Comparison of ENCODE assay signal across 9 mouse cellular contexts in genomic region chrX:101300427-101301030, GRCm38 (mm10). TPM values are rescaled to one million over a fixed set of nuclear protein-coding genes. Genes with fewer than 3 reads are reported as not detected.
DNase-seq lines count a peak whose midpoint lies in the region; ATAC-seq and TF ChIP-seq lines count a peak whose summit lies in the region.
"Had no signal": no experiment of that assay in that cellular context is flagged by ENCODE, and none has a peak within 500 bp of the region (broad histone marks: within the 10 kb centered on the region; RNA-seq: fewer than 3 reads in every experiment).

No protein-coding gene starts in this region.

- H3K9ac ChIP-seq in heart, embryonic 16.5 days (ENCODE audit: low read length): peak overlapping the region; percentile 46
- H3K9ac ChIP-seq in heart, postnatal 0 days (replicated peaks; ENCODE audit: low read depth, low read length): no peak overlapping the region
- peak overlapping the region; percentile 64 for H3K9ac ChIP-seq in midbrain, embryonic 15.5 days

- TF ChIP-seq POLR2A in cortical plate, adult 2 months (IDR thresholded peaks at IDR 0.05; ENCODE audit: extremely low read depth, insufficient read depth, low read length): no peak

- no peak for TF ChIP-seq EP300 in heart, postnatal 0 days (IDR thresholded peaks at IDR 0.05; ENCODE audit: low read depth)

- peaks cover 5% of the 10 kb centered on the region; the same call in 1 of the 2 replicates for H3K36me3 ChIP-seq in heart, embryonic 16.5 days (ENCODE audit: control insufficient read depth, insufficient read depth)
- H3K36me3 ChIP-seq in heart, postnatal 0 days (replicated peaks; ENCODE audit: control insufficient read depth, insufficient read depth, low read length): no peaks in the 10 kb centered on the region
- H3K36me3 ChIP-seq in midbrain, embryonic 15.5 days (replicated peaks): no peaks in the 10 kb centered on the region

- TF ChIP-seq CTCF in cortical plate, adult 2 months (IDR thresholded peaks at IDR 0.05; ENCODE audit: extremely low read depth, insufficient read depth, low read length): no peak
- no peak for TF ChIP-seq CTCF in heart, postnatal 0 days (IDR thresholded peaks at IDR 0.05; ENCODE audit: low read depth)

- H3K9me3 ChIP-seq in heart, embryonic 16.5 days (replicated peaks; ENCODE audit: control insufficient read depth, low read length): no peaks in the 10 kb centered on the region
- no peaks in the 10 kb centered on the region for H3K9me3 ChIP-seq in heart, postnatal 0 days (replicated peaks; ENCODE audit: control insufficient read depth, low read length)
- H3K9me3 ChIP-seq in midbrain, embryonic 15.5 days: no peaks in the 10 kb centered on the region

- peak overlapping the region; percentile 18 for H3K27ac ChIP-seq in heart, embryonic 16.5 days (ENCODE audit: low read length)
- no peak overlapping the region; the same call in 1 of the 2 replicates for H3K27ac ChIP-seq in cortical plate, adult 2 months (ENCODE audit: insufficient read depth, low read length)
- H3K27ac ChIP-seq in heart, postnatal 0 days (ENCODE audit: low read depth): no peak overlapping the region
- H3K27ac ChIP-seq in midbrain, embryonic 15.5 days: peak overlapping the region; percentile 89

- DNase-seq in heart, adult 8-10 months (ENCODE audit: low spot score): no peak
- no peak for DNase-seq in heart, postnatal 0 days (ENCODE audit: low spot score)
- no peak for DNase-seq in thymus, postnatal 10 days (ENCODE audit: low spot score in 2 of 2)
- no peak for DNase-seq in ovary, postnatal 10 days (ENCODE audit: low spot score)

- peak overlapping the region; percentile 57 for H3K4me2 ChIP-seq in heart, embryonic 16.5 days (ENCODE audit: low read depth, low read length)
- peak overlapping the region; percentile 53 for H3K4me2 ChIP-seq in heart, postnatal 0 days (ENCODE audit: low read depth, low read length)
- H3K4me2 ChIP-seq in midbrain, embryonic 15.5 days: peak overlapping the region; percentile 57

- ATAC-seq in heart, embryonic 16.5 days (replicated peaks; ENCODE audit: extremely low read depth, insufficient read depth, low FRiP score): no peak
- peak; percentile 20; the same call in 1 of the 2 replicates for ATAC-seq in heart, postnatal 0 days (ENCODE audit: insufficient read depth, low read depth)
- ATAC-seq in midbrain, embryonic 15.5 days (replicated peaks): peak; percentile 50
- ATAC-seq in megakaryocyte-erythroid progenitor cell, adult 5-6 weeks (replicated peaks; ENCODE audit: low FRiP score, low TSS enrichment, poor library complexity, severe bottlenecking): no peak

- peak overlapping the region; percentile 41 for H3K4me3 ChIP-seq in heart, embryonic 16.5 days (ENCODE audit: low read length)
- peak overlapping the region; percentile 78 for H3K4me3 ChIP-seq in cortical plate, adult 2 months (ENCODE audit: insufficient read depth, low read length)
- H3K4me3 ChIP-seq in heart, postnatal 0 days (ENCODE audit: low read depth, low read length): peak overlapping the region; percentile 10
- H3K4me3 ChIP-seq in midbrain, embryonic 15.5 days: peak overlapping the region; percentile 55

- no peaks in the 10 kb centered on the region for H3K27me3 ChIP-seq in heart, embryonic 16.5 days (ENCODE audit: control insufficient read depth, insufficient read depth, low read length)
- H3K27me3 ChIP-seq in heart, postnatal 0 days (ENCODE audit: control insufficient read depth, insufficient read depth, low read length): no peaks in the 10 kb centered on the region
- no peaks in the 10 kb centered on the region for H3K27me3 ChIP-seq in midbrain, embryonic 15.5 days (replicated peaks)

- H3K4me1 ChIP-seq in heart, embryonic 16.5 days (ENCODE audit: control insufficient read depth, insufficient read depth, low read length): 0 out of 2 replicates have a peak, but pooled peaks cover 2% of the 10 kb centered on the region
- H3K4me1 ChIP-seq in cortical plate, adult 2 months (ENCODE audit: control insufficient read depth, insufficient read depth, low read length): peaks cover 4% of the 10 kb centered on the region
- H3K4me1 ChIP-seq in heart, postnatal 0 days (ENCODE audit: control insufficient read depth, insufficient read depth): no peaks in the 10 kb centered on the region
- peaks cover 38% of the 10 kb centered on the region for H3K4me1 ChIP-seq in midbrain, embryonic 15.5 days

- WGBS in heart, embryonic 16.5 days: 29% methylated on average over 13 of the region's 13 CpGs
- 33% methylated on average over 13 of the region's 13 CpGs for WGBS in heart, postnatal 0 days
- 19% methylated on average over 13 of the region's 13 CpGs for WGBS in midbrain, embryonic 15.5 days

RNA-seq across cellular contexts. Expression of gene Nlgn3, which starts 1.6 kb away (rescaled TPM):
- 1.9 and 2.0 TPM in 2 replicates for polyA plus RNA-seq in heart, embryonic 16.5 days (2015; fragmentation: Nextera tagmentation; extraction: Ambion mirVana)
- total RNA-seq in heart, adult 8-10 months (2022): 1 to 10 TPM in 1 of 4 experiments, under 1 TPM in 3; 0.34 to 1.2 (median 0.78) TPM
- 49.1 and 51.5 TPM in 2 replicates for polyA plus RNA-seq in cortical plate, adult 2 months (2012; rRNA removed)
- 0.34 and 0.54 TPM in 2 replicates for total RNA-seq in heart, postnatal 0 days (2014; rRNA removed; ENCODE audit: low replicate concordance)
- 0.65 and 0.67 TPM in 2 replicates for polyA plus RNA-seq in heart, postnatal 0 days (2015; fragmentation: Nextera tagmentation; extraction: Ambion mirVana)
- polyA plus RNA-seq in midbrain, embryonic 15.5 days (2015; fragmentation: Nextera tagmentation; extraction: Ambion mirVana): 89.5 and 90.3 TPM in 2 replicates
- 0.07 TPM in 1 of 2 replicates, not detected in the other for total RNA-seq in megakaryocyte-erythroid progenitor cell, adult 5-6 weeks (2014; fragmentation: Nextera tagmentation)
- total RNA-seq in megakaryocyte-erythroid progenitor cell, adult 5-6 weeks (2017): not detected in 2 replicates

RNA-seq across cellular contexts. Expression of gene Med12, which starts 26.7 kb away (rescaled TPM):
- polyA plus RNA-seq in heart, embryonic 16.5 days (2015; fragmentation: Nextera tagmentation; extraction: Ambion mirVana): 18.9 and 25.2 TPM in 2 replicates
- total RNA-seq in heart, adult 8-10 months (2022): 10 to 100 TPM; 15.7 to 20.3 (median 19.5) TPM
- 31.6 and 33.1 TPM in 2 replicates for polyA plus RNA-seq in cortical plate, adult 2 months (2012; rRNA removed)
- total RNA-seq in heart, postnatal 0 days (2014; rRNA removed; ENCODE audit: low replicate concordance): 47.2 and 52.3 TPM in 2 replicates
- 12.8 and 14.1 TPM in 2 replicates for polyA plus RNA-seq in heart, postnatal 0 days (2015; fragmentation: Nextera tagmentation; extraction: Ambion mirVana)
- 26.6 and 29.1 TPM in 2 replicates for polyA plus RNA-seq in midbrain, embryonic 15.5 days (2015; fragmentation: Nextera tagmentation; extraction: Ambion mirVana)
- 71.6 and 80.7 TPM in 2 replicates for total RNA-seq in megakaryocyte-erythroid progenitor cell, adult 5-6 weeks (2014; fragmentation: Nextera tagmentation)
- 33.1 and 34.7 TPM in 2 replicates for total RNA-seq in megakaryocyte-erythroid progenitor cell, adult 5-6 weeks (2017)

RNA-seq across cellular contexts. Expression of gene Gm20489, which starts 31.7 kb away (rescaled TPM):
- not detected in 2 replicates for polyA plus RNA-seq in heart, embryonic 16.5 days (2015; fragmentation: Nextera tagmentation; extraction: Ambion mirVana)
- total RNA-seq in heart, adult 8-10 months (2022): not detected
- polyA plus RNA-seq in cortical plate, adult 2 months (2012; rRNA removed): not detected in 2 replicates
- total RNA-seq in heart, postnatal 0 days (2014; rRNA removed; ENCODE audit: low replicate concordance): not detected in 2 replicates
- not detected in 2 replicates for polyA plus RNA-seq in heart, postnatal 0 days (2015; fragmentation: Nextera tagmentation; extraction: Ambion mirVana)
- polyA plus RNA-seq in midbrain, embryonic 15.5 days (2015; fragmentation: Nextera tagmentation; extraction: Ambion mirVana): not detected in 2 replicates
- total RNA-seq in megakaryocyte-erythroid progenitor cell, adult 5-6 weeks (2014; fragmentation: Nextera tagmentation): not detected in 2 replicates
- total RNA-seq in megakaryocyte-erythroid progenitor cell, adult 5-6 weeks (2017): not detected in 2 replicates
- polyA plus RNA-seq: large intestine, adult 2 months had no signal

RNA-seq across cellular contexts. Expression of gene Il2rg, which starts 32.5 kb away (rescaled TPM):
- polyA plus RNA-seq in heart, embryonic 16.5 days (2015; fragmentation: Nextera tagmentation; extraction: Ambion mirVana): 28.9 and 43.8 TPM in 2 replicates
- total RNA-seq in heart, adult 8-10 months (2022): 10 to 100 TPM in 2 of 4 experiments, 1 to 10 TPM in 2; 7.0 to 10.2 (median 9.4) TPM
- polyA plus RNA-seq in cortical plate, adult 2 months (2012; rRNA removed): 2.4 TPM in 2 replicates
- total RNA-seq in heart, postnatal 0 days (2014; rRNA removed; ENCODE audit: low replicate concordance): 7.8 and 12.4 TPM in 2 replicates
- polyA plus RNA-seq in heart, postnatal 0 days (2015; fragmentation: Nextera tagmentation; extraction: Ambion mirVana): 17.2 and 21.9 TPM in 2 replicates
- 6.7 and 7.2 TPM in 2 replicates for polyA plus RNA-seq in midbrain, embryonic 15.5 days (2015; fragmentation: Nextera tagmentation; extraction: Ambion mirVana)
- 24.2 and 39.3 TPM in 2 replicates for total RNA-seq in megakaryocyte-erythroid progenitor cell, adult 5-6 weeks (2014; fragmentation: Nextera tagmentation)
- 18.4 and 41.4 TPM in 2 replicates for total RNA-seq in megakaryocyte-erythroid progenitor cell, adult 5-6 weeks (2017)

RNA-seq across cellular contexts. Expression of gene Gm614, which starts 36.7 kb away (rescaled TPM):
- 0.33 TPM in 1 of 2 replicates, not detected in the other for polyA plus RNA-seq in heart, embryonic 16.5 days (2015; fragmentation: Nextera tagmentation; extraction: Ambion mirVana)
- not detected for total RNA-seq in heart, adult 8-10 months (2022)
- polyA plus RNA-seq in cortical plate, adult 2 months (2012; rRNA removed): not detected in 2 replicates
- not detected in 2 replicates for total RNA-seq in heart, postnatal 0 days (2014; rRNA removed; ENCODE audit: low replicate concordance)
- 0.16 TPM in 1 of 2 replicates, not detected in the other for polyA plus RNA-seq in heart, postnatal 0 days (2015; fragmentation: Nextera tagmentation; extraction: Ambion mirVana)
- not detected in 2 replicates for polyA plus RNA-seq in midbrain, embryonic 15.5 days (2015; fragmentation: Nextera tagmentation; extraction: Ambion mirVana)
- total RNA-seq in megakaryocyte-erythroid progenitor cell, adult 5-6 weeks (2014; fragmentation: Nextera tagmentation): 1.3 TPM in 1 of 2 replicates, not detected in the other
- 2.4 TPM in 1 of 2 replicates, not detected in the other for total RNA-seq in megakaryocyte-erythroid progenitor cell, adult 5-6 weeks (2017)
- polyA plus RNA-seq: large intestine, adult 2 months had no signal

Comparison
In these comparisons a context has a peak if more than half of its experiments do, and no peak if none do; other contexts are left out.
1. ATAC-seq: peak in heart, postnatal 0 days (single experiment) and midbrain, embryonic 15.5 days (single experiment); none in heart, embryonic 16.5 days (single experiment) and megakaryocyte-erythroid progenitor cell, adult 5-6 weeks (single experiment).
2. H3K27ac ChIP-seq: peak in heart, embryonic 16.5 days (single experiment) and midbrain, embryonic 15.5 days (single experiment); none in cortical plate, adult 2 months (single experiment) and heart, postnatal 0 days (single experiment).
3. H3K4me3 ChIP-seq: peak in every context shown above with its lines; median percentile 78 in cortical plate, adult 2 months; 55 in midbrain, embryonic 15.5 days; 41 in heart, embryonic 16.5 days; 10 in heart, postnatal 0 days.
4. RNA of gene Nlgn3, which starts 1.6 kb away (polyA plus RNA-seq): 89.5 to 90.3 TPM in midbrain, embryonic 15.5 days and 49.1 to 51.5 TPM in cortical plate, adult 2 months; 1.9 to 2.0 TPM in heart, embryonic 16.5 days and 0.65 to 0.67 TPM in heart, postnatal 0 days; every median in the first group is over 10 times any median in the second.
5. Peak in every context shown above with its lines, with median percentiles within 50 percentile points of each other: H3K4me2 ChIP-seq.